Mouse (Mus musculus) myocyte (in vitro differentiated cells): Measurements from ENCODE around the gene Flt3.

ENCODE experiments used
- CEBPB ChIP-seq: IDR thresholded peaks from 2 replicates; pipeline ENCODE4 v1.6.1; 2011; ENCODE audit warnings: mild to moderate bottlenecking, moderate library complexity; ENCODE audit not compliant: poor library complexity, insufficient read depth, severe bottlenecking
- MYOD1 ChIP-seq, 3 experiments: IDR thresholded peaks; one replicate each; pipeline ENCODE4 v1.6.1; 2011; ENCODE audit warnings: control low read depth in 2 of 3, low read depth in 2 of 3, mild to moderate bottlenecking in 2 of 3, moderate library complexity in 1 of 3; ENCODE audit not compliant: insufficient read length in 2 of 3, control insufficient read depth in 1 of 3
- POLR2A ChIP-seq: IDR thresholded peaks from one replicate; pipeline ENCODE4 v1.6.1; 2011; ENCODE audit warnings: low read depth, mild to moderate bottlenecking, control low read depth, moderate library complexity; ENCODE audit not compliant: insufficient read length

DNA sequence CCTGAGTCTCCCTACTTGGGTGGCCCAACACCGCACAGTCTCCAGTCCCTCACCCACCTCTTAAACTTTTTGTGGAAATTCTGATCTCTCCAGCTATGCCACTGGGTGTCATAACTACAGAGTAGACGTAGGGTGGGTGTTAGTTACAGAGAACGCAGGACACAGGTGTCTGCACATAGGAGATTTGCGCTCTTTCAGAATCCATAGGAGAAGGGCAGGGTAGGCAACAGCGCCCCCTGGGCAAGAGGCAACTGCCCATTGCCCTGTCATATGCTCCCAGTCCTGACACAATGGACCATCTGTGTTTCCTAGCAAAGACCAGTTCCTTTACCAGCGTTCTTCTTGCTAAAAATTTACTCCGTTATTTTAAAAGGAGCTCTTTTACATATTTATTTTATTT is 82.3 kb downstream of the Flt3 start:
- TF ChIP-seq MYOD1 (IDR thresholded peaks at IDR 0.05; ENCODE audit: control insufficient read depth in 1 of 3, insufficient read length in 2 of 3, low read depth in 2 of 3) (no peak), CEBPB (no peak), POLR2A (no peak)
